Mouse (Mus musculus) heart, postnatal 0 days (tissue): Measurements from ENCODE around the gene Aif1. TPM values are rescaled to one million over a fixed set of nuclear protein-coding genes. Genes with fewer than 3 reads are reported as not detected.

ENCODE experiments used
- ATAC-seq: fragments of 200-750 bp; cut with Nextera tagmentation; 2 replicates; pipeline ENCODE4 v1.8.0; 2017; ENCODE audit warnings: low read depth, moderate number of reproducible peaks, moderate library complexity; ENCODE audit not compliant: insufficient read depth
- DNase-seq: peaks from one replicate; pipeline ENCODE4 v3.0.0-alpha.2; 2016; ENCODE audit warnings: low spot score
- H3K27ac ChIP-seq: fragments of 300-500 bp; sonication (generic); 2 replicates; pipeline ENCODE4 v1.5.1; 2014; ENCODE audit warnings: low read depth, mild to moderate bottlenecking
- H3K27me3 ChIP-seq: fragments of 300-500 bp; sonication (generic); 2 replicates; pipeline ENCODE4 v1.6.1; 2014; ENCODE audit warnings: low read length, mixed read lengths; ENCODE audit not compliant: control insufficient read depth, insufficient read depth
- H3K36me3 ChIP-seq: fragments of 300-500 bp; sonication (generic); replicated peaks from 2 replicates; pipeline ENCODE4 v1.6.1; 2014; ENCODE audit warnings: low read length, mixed read lengths; ENCODE audit not compliant: control insufficient read depth, insufficient read depth
- H3K4me1 ChIP-seq: fragments of 300-500 bp; sonication (generic); 2 replicates; pipeline ENCODE4 v1.6.1; 2014; ENCODE audit warnings: antibody characterized with exemption; ENCODE audit not compliant: control insufficient read depth, insufficient read depth
- H3K4me2 ChIP-seq: fragments of 300-500 bp; sonication (generic); 2 replicates; pipeline ENCODE4 v1.6.1; 2014; ENCODE audit warnings: low read depth, mild to moderate bottlenecking, low read length, moderate library complexity
- H3K4me3 ChIP-seq: fragments of 300-500 bp; sonication (generic); 2 replicates; pipeline ENCODE4 v1.5.1; 2014; ENCODE audit warnings: low read depth, low read length
- H3K9ac ChIP-seq: fragments of 300-500 bp; sonication (generic); replicated peaks from 2 replicates; pipeline ENCODE4 v1.6.1; 2014; ENCODE audit warnings: low read depth, low read length, mixed read lengths
- H3K9me3 ChIP-seq: fragments of 300-500 bp; sonication (generic); replicated peaks from 2 replicates; pipeline ENCODE4 v1.6.1; 2016; ENCODE audit warnings: low read length; ENCODE audit not compliant: control insufficient read depth
- CTCF ChIP-seq: IDR thresholded peaks from 2 replicates; pipeline ENCODE4 v1.5.1; 2016; ENCODE audit warnings: antibody characterized with exemption, control low read depth, low read depth
- EP300 ChIP-seq: IDR thresholded peaks from 2 replicates; pipeline ENCODE4 v1.6.1; 2016; ENCODE audit warnings: antibody characterized with exemption, low read depth
- WGBS: fragments of 180-500 bp; shearing (Covaris S2); extraction: QIAGEN DNeasy Blood & Tissue Kit; methylation state at CpG from one replicate; pipeline ENCODE4 v1.1.7; 2014; 5-methylcytosine and 5-hydroxymethylcytosine counted together
- polyA plus RNA-seq: library from polyadenylated mRNA; unstranded; fragments of >200 nt; fragmentation: Nextera tagmentation; extraction: Ambion mirVana; gene quantifications from 2 replicates; pipeline ENCODE4 v1.2.1, GENCODE M21; 2015
- total RNA-seq: library from RNA; depleted of rRNA; stranded (reverse); fragments of >200 nt; gene quantifications from 2 replicates; pipeline ENCODE4 v1.2.3, GENCODE M21; 2014; ENCODE audit warnings: low replicate concordance

The Aif1 gene
- total and polyA plus RNA-seq, 2 experiments from 2014 or later = 1.8 to 7.5 TPM

DNA sequence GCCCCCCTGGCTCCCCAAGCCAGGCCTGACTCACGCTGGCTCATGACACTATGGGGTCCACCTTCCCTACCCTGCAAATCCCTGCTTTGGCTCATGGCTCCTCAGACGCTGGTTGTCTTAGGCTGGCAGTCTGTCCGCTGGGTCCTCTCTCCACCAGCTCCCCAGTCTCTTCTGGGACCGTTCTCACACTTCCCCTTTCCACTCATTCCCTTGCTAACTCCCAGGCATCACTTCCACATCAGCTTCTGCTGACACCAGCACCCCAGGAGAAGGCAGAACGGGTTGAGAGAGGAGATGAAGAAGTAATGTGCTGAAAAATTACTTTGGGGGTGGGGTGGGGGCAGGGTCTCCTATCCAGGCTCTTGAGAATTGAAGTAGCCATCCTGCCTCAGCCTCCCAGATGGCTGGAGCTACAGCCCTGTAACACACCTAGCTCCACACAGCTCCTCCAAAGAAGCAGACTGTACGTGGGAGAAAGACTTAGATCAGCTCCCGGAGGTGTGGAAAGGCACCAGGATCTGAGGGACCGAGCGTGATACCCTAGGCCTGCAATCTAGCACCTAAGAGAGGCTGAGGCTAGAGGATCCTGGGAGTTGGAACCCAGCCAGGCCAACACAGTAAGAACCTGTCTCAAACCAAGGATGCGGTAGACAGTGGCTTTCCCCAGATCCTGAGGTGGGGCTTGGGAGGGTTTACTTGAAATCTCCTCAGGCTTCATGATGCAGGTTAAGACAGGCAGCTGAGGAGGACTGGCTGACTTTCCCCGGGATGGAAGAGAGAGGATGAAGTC, 3.2 kb downstream of the Aif1 start:
- H3K27me3 ChIP-seq = no peaks in the 10 kb centered on the region
- DNase-seq (no peak), ATAC-seq (no peak)
- no peak overlapping the region for H3K4me3 ChIP-seq
- no peaks in the 10 kb centered on the region for H3K9me3 ChIP-seq
- H3K4me1 ChIP-seq = no peaks in the 10 kb centered on the region
- TF ChIP-seq CTCF (no peak), EP300 (no peak)
- H3K27ac ChIP-seq = no peak overlapping the region
- 41% methylated on average over 11 of the region's 11 CpGs for WGBS
- no peak overlapping the region for H3K4me2 ChIP-seq
- H3K36me3 ChIP-seq = no peaks in the 10 kb centered on the region
- no peak overlapping the region for H3K9ac ChIP-seq

DNA sequence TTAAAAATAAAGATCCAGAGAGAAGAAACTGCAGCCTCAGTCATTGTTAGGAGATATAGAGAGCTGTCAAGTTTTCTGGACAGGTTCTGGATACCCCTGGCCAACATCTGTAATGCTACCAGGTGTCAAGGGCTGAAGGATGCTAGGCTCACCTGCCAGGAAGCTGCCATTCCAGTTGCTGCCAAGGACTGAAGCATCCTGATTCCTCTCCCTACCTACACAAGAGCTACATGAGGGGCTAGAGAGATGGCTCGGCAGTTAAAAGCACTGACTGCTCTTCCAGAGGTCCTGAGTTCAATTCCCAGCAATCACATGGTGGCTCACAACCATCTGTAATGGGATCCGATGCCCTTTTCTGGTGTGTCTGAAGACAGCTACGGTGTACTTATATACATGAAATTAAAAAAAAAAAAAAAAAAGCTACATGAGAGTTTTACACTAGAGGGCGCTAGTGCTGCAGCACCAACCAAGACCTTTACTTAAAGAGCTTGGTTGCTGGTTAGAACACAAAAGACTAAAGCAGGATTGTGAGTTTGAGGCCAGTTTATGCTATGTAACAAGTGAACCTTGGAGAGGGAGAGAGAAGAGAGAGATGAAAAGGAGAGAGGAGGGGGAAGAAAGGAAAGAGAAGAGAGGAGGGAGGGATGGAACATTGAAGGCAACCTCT, 7.2 kb downstream of the Aif1 start:
- TF ChIP-seq CTCF (peak; percentile 68), EP300 (no peak)
- peak; percentile 45 for DNase-seq
- H3K4me2 ChIP-seq = no peak overlapping the region
- H3K4me1 ChIP-seq = peaks cover 8% of the 10 kb centered on the region; the same call in 1 of the 2 replicates
- WGBS = 13% methylated on average over 4 of the region's 4 CpGs
- no peaks in the 10 kb centered on the region for H3K27me3 ChIP-seq
- no peak overlapping the region for H3K9ac ChIP-seq
- H3K9me3 ChIP-seq = no peaks in the 10 kb centered on the region
- no peak overlapping the region for H3K4me3 ChIP-seq
- H3K36me3 ChIP-seq = no peaks in the 10 kb centered on the region
- ATAC-seq = no peak
- no peak overlapping the region for H3K27ac ChIP-seq

GRCm38 (mm10) chr17:35167794-35168193, 8.1 kb downstream of the Aif1 start:
- Histone ChIP-seq H3K27me3 (no peaks in the 10 kb centered on the region), H3K4me3 (no peak overlapping the region), H3K9me3 (no peaks in the 10 kb centered on the region), H3K4me2 (no peak overlapping the region), H3K27ac (no peak overlapping the region), H3K36me3 (no peaks in the 10 kb centered on the region), H3K4me1 (peaks cover 14% of the 10 kb centered on the region), H3K9ac (no peak overlapping the region)
- TF ChIP-seq EP300 (no peak), CTCF (no peak)
- ATAC-seq (no peak), DNase-seq (no peak)
- WGBS = 83% methylated on average over 7 of the region's 7 CpGs

- Histone ChIP-seq H3K36me3 (peaks cover 7% of the 10 kb centered on the region), H3K4me2 (peak overlapping the region; percentile 56; the same call in 1 of the 2 replicates), H3K27me3 (no peaks in the 10 kb centered on the region), H3K4me1 (peaks cover 23% of the 10 kb centered on the region), H3K9me3 (no peaks in the 10 kb centered on the region), H3K4me3 (no peak overlapping the region), H3K27ac (peak overlapping the region; percentile 99), H3K9ac (no peak overlapping the region)
- TF ChIP-seq EP300 = no peak
- TF ChIP-seq CTCF = peak; percentile 50
- ATAC-seq = no peak
- WGBS = 74% methylated on average over 8 of the region's 8 CpGs
- no peak for DNase-seq
These were observed 9.4 kb downstream of the Aif1 start for GRCm38 (mm10) chr17:35166352-35167035.

- Histone ChIP-seq H3K27ac (peak overlapping the region; percentile 99), H3K4me3 (peak overlapping the region; percentile 100), H3K4me1 (peaks cover 23% of the 10 kb centered on the region), H3K36me3 (peaks cover 15% of the 10 kb centered on the region), H3K27me3 (no peaks in the 10 kb centered on the region), H3K9ac (peak overlapping the region; percentile 46; the same call in 1 of the 2 replicates), H3K4me2 (peak overlapping the region; percentile 56), H3K9me3 (no peaks in the 10 kb centered on the region)
- DNase-seq (no peak), ATAC-seq (no peak; the same call in 1 of the 2 replicates)
- TF ChIP-seq CTCF = no peak
- no peak; the same call in 1 of the 2 replicates for TF ChIP-seq EP300
- WGBS = 26% methylated on average over 12 of the region's 12 CpGs
These were observed 10.3 kb downstream of the Aif1 start for GRCm38 (mm10) chr17:35165451-35166155.
